Mouse (Mus musculus) G1E (cell line): ENCODE results near the gene Tns4.

Experiments
- CTCF ChIP-seq: IDR thresholded peaks from 2 replicates; pipeline ENCODE4 v1.5.1; 2012; ENCODE audit warnings: low read depth, low read length, inconsistent platforms, mixed read lengths
- GATA2 ChIP-seq: IDR thresholded peaks from 2 replicates; pipeline ENCODE4 v1.6.1; 2012; ENCODE audit warnings: low read depth, low read length, inconsistent platforms, borderline replicate concordance

DNA sequence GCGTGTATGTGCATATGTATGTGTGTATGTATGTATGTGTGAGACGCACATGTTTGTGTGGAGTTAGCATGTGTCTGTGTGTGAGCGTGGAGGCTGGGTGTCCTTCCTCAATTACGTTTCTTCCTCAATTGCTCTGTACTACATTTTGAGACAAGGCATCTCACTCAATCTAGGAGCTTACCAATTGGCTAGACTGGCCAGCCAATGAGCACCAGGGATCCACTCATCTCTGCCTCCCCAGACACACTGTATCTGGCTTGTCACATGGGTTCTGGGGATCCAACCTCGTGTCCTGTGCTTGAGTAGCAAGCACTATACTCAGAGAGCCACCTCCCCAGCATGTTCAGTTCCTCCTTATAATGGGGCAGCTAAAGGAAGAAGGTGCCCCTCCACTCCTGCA, 20.7 kb downstream of the Tns4 start:
- TF ChIP-seq CTCF (no peak), GATA2 (no peak)
